Mouse (Mus musculus): ENCODE data around the gene Zfhx2. TPM values are rescaled to one million over a fixed set of nuclear protein-coding genes. Genes with fewer than 3 reads are reported as not detected.

Zfhx2 gene
- total RNA-seq, 1 experiment from 2014 or later: 3.1 TPM

DNA sequence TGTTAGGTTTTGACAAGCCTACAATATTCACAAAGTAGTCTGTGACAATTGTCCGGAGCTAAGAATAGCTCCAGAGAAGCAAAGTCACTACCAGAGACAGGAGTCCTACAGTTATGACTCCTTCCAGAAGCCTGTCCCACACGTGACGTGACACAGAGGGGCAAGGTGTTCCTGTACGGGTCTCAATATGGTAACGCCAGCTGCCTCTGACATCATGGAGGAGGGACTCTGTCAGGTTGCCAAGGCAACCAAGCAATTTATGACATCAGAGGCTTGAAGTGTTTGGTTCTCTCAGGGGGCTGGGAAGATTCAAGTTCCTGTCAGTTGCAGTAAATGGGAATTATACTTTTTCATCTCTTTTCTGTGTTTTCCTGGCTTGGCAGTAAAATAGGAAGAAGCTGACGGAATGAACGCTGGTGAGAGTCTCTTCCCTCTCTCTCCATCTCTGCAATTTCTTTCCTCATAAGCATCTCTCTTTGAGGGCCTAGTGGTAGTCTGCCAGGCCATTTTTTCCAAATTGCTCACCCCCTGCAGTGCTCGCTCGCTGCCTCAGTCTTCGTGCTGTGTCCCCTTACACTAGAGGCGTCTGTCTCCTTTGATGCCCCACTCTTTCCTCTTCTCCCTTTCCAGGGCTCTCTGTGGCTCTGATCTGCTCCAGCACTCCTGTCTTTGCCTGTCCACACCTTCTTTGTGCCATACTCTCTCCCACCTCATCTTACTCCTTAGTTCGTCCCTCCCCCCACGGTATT is 2.8 kb downstream of the Zfhx2 start:
- no peak for ATAC-seq (replicated peaks in 1 of 2; ENCODE audit: insufficient read depth in 1 of 2, low FRiP score in 2 of 2, low TSS enrichment in 1 of 2, low read depth in 1 of 2, poor library complexity in 2 of 2, severe bottlenecking in 2 of 2)

GRCm38 (mm10) chr14:55086009-55086514 is 6.1 kb downstream of the Zfhx2 start:
- no peak for ATAC-seq (replicated peaks in 1 of 2; ENCODE audit: insufficient read depth in 1 of 2, low FRiP score in 2 of 2, low TSS enrichment in 1 of 2, low read depth in 1 of 2, poor library complexity in 2 of 2, severe bottlenecking in 2 of 2)

DNA sequence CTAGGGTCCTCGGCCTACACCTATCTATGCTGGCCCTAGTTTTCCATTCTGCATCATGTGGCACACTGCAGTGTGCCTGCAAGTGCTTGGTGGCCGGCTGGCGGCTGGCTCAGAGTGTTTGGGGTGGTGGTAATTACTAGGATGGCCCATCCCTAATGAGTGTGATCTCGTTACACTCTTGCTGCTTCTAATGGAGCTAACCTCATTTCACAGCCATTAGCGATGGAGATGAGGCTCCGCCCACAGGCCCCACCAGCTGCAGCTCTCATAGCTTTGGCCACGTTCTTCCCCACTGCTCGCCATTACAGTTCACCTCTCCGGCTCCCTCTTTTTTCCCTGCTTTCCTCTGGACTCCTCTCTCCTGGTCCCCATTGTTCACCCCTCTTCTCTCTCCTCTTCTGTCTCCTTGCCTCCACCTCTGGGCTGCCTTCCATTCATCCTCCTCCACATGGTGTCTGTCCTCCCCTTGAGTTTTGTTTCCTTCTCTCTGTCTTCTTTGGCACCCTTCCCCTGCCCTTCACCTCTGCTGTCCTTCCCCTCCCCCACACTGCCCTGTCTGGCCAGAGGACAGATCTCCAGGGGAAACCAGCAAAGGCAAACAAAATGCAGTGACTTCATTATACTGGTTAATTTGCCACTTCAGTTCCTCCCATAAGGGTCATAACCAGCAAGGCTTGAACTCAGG is 6.7 kb downstream of the Zfhx2 start:
- no peak for ATAC-seq (replicated peaks in 1 of 2; ENCODE audit: insufficient read depth in 1 of 2, low FRiP score in 2 of 2, low TSS enrichment in 1 of 2, low read depth in 1 of 2, poor library complexity in 2 of 2, severe bottlenecking in 2 of 2)

GRCm38 (mm10) chr14:55083481-55083880 is 8.6 kb downstream of the Zfhx2 start:
- ATAC-seq (replicated peaks in 1 of 2; ENCODE audit: insufficient read depth in 1 of 2, low FRiP score in 2 of 2, low TSS enrichment in 1 of 2, low read depth in 1 of 2, poor library complexity in 2 of 2, severe bottlenecking in 2 of 2): no peak

GRCm38 (mm10) chr14:55081105-55081504 is 11.0 kb downstream of the Zfhx2 start:
- no peak for ATAC-seq (replicated peaks in 1 of 2; ENCODE audit: insufficient read depth in 1 of 2, low FRiP score in 2 of 2, low TSS enrichment in 1 of 2, low read depth in 1 of 2, poor library complexity in 2 of 2, severe bottlenecking in 2 of 2)

DNA sequence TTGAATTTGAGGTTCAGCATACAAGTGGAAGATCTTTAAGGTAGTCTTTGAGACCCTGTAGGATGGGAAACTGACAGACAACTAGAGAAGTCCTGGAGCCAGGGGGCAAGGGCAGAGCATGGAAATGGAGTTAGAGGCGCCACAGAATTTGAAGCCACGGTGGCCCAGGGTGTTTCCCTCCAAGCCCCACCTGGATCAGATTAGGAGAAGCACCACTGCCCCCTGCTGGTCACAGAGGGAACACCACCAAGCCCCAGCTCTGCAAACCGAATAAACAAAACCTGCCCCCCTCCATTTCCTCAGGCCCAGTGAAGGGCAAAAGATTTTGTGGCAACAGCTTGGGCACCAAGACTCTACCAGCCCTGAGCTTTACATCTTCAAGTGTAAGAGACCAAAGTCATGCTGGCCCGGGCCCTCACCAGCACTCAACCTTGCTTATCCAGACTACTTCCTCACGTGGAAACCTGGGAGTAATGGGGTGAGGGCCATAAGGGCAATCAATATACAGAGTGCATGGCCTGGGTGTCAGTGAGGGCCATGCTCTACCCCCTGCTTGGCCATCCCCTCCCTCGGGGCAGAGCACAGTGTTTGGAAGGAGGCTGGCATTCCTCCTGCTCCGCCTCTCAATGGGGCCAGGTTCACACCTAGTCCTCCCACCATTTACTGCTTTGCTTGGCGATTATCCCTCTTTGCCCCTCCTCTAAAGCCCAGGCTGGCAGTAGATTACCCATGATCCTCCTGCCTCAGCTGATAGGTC is 12.7 kb downstream of the Zfhx2 start:
- peak; percentile 76 to 83 for ATAC-seq (replicated peaks in 1 of 2; ENCODE audit: insufficient read depth in 1 of 2, low FRiP score in 2 of 2, low TSS enrichment in 1 of 2, low read depth in 1 of 2, poor library complexity in 2 of 2, severe bottlenecking in 2 of 2)

GRCm38 (mm10) chr14:55078366-55078989 is 13.6 kb downstream of the Zfhx2 start:
- ATAC-seq (replicated peaks in 1 of 2; ENCODE audit: insufficient read depth in 1 of 2, low FRiP score in 2 of 2, low TSS enrichment in 1 of 2, low read depth in 1 of 2, poor library complexity in 2 of 2, severe bottlenecking in 2 of 2): peak; percentile 60 to 65

DNA sequence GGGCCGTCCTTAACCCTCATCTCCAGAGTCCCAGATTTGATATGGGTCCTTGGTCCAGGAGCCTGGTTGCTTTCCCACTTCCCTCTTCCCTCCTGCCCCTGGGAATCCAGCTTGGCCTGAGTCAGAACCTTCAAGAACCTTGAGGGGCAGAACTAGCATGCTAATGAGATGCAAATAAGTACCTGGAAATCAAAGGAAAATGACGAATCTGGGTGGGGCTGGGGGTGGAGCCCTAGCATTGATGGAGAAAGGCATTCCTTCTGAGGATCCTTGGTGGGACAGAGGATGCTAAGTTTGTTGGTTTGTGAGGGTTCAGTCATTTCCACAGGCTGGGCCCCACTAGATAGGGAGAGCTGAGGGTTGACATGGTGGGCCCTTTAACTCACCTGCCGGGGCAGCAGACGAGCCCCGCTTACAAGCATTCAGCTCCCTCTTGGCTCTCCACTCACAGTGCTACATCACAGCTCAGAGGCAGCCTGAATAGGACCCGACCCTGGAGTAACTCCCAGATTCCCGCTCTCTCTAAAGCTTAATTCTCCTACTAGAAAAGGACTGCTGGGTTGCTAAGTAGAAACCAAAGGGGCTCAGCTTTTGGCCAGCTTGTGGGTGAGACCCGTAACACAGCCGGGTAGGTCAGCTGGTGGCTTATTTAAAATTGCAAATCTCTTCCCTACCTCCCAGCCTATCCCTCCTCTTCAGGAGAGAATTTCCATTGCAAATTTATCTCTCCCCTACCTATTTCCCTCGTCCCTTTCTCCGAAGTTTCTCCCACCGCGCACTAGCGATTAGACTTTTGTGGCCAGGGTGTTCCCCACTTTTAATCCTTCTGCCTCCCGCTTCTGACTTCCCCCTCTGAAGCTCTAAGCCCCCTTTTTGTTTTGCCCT is 14.4 kb downstream of the Zfhx2 start:
- ATAC-seq (replicated peaks in 1 of 2; ENCODE audit: insufficient read depth in 1 of 2, low FRiP score in 2 of 2, low TSS enrichment in 1 of 2, low read depth in 1 of 2, poor library complexity in 2 of 2, severe bottlenecking in 2 of 2): no peak

- ATAC-seq (replicated peaks in 1 of 2; ENCODE audit: insufficient read depth in 1 of 2, low FRiP score in 2 of 2, low TSS enrichment in 1 of 2, low read depth in 1 of 2, poor library complexity in 2 of 2, severe bottlenecking in 2 of 2): no peak
These were observed 15.2 kb downstream of the Zfhx2 start for GRCm38 (mm10) chr14:55076956-55077355.

DNA sequence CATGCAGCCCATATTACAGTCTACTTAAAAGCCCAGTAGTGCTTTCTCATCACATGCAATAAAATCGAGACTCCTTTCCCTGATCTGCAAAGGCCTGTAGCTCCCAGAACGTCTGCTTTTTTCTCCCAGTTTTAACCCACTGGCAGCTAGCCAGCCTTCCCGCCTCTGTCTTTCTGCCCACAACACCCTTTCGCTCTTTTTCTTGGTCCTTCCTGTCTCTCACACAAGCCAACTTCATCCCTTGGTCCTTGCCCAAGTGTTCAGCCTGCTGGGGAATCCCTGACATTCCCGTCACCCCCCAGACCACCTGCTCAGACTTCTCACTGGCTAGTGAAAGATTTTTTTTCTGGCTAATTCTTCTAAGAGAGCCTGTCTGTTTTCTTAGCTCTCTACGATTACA is 15.9 kb downstream of the Zfhx2 start:
- no peak for ATAC-seq (replicated peaks in 1 of 2; ENCODE audit: insufficient read depth in 1 of 2, low FRiP score in 2 of 2, low TSS enrichment in 1 of 2, low read depth in 1 of 2, poor library complexity in 2 of 2, severe bottlenecking in 2 of 2)

- no peak for ATAC-seq (replicated peaks in 1 of 2; ENCODE audit: insufficient read depth in 1 of 2, low FRiP score in 2 of 2, low TSS enrichment in 1 of 2, low read depth in 1 of 2, poor library complexity in 2 of 2, severe bottlenecking in 2 of 2)
These were observed 17.7 kb downstream of the Zfhx2 start for GRCm38 (mm10) chr14:55074416-55074815.

DNA sequence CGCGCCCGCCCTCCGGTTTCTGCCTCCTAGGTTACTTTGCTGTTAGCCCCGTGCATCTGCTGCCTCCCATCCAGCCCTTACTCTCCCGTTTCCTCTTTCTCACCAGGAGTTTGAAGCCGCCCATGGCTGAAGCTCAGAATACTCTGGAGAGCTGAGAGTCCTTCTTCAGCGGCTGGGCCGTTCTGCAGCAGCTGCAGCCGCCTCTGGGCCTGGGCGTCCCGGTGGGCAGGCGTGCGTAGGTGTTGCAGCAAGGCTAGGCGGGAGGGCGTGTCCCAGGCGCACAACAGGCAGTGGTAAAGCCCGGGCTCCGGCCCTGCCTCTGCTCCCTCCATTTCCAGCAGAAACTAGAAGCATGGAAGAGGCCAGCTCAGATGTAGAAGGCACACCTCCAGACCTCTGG is 20.4 kb downstream of the Zfhx2 start:
- no peak for ATAC-seq (replicated peaks in 1 of 2; ENCODE audit: insufficient read depth in 1 of 2, low FRiP score in 2 of 2, low TSS enrichment in 1 of 2, low read depth in 1 of 2, poor library complexity in 2 of 2, severe bottlenecking in 2 of 2)

- no peak for ATAC-seq (replicated peaks in 1 of 2; ENCODE audit: insufficient read depth in 1 of 2, low FRiP score in 2 of 2, low TSS enrichment in 1 of 2, low read depth in 1 of 2, poor library complexity in 2 of 2, severe bottlenecking in 2 of 2)
These were observed 26.1 kb downstream of the Zfhx2 start for GRCm38 (mm10) chr14:55066042-55066441.

- no peak for ATAC-seq (replicated peaks in 1 of 2; ENCODE audit: insufficient read depth in 1 of 2, low FRiP score in 2 of 2, low TSS enrichment in 1 of 2, low read depth in 1 of 2, poor library complexity in 2 of 2, severe bottlenecking in 2 of 2)
These were observed 26.7 kb downstream of the Zfhx2 start for GRCm38 (mm10) chr14:55065391-55065790.

- ATAC-seq (replicated peaks in 1 of 2; ENCODE audit: insufficient read depth in 1 of 2, low FRiP score in 2 of 2, low TSS enrichment in 1 of 2, low read depth in 1 of 2, poor library complexity in 2 of 2, severe bottlenecking in 2 of 2): no peak
These were observed 27.4 kb downstream of the Zfhx2 start for GRCm38 (mm10) chr14:55064481-55065370.

Measured in hematopoietic stem cell, adult 5-6 weeks (primary cell).